Mouse (Mus musculus): ENCODE measurements around the gene Chchd1. TPM values are rescaled to one million over a fixed set of nuclear protein-coding genes. Genes with fewer than 3 reads are reported as not detected.
A peak's percentile ranks its signal among the peaks of the same experiment; 100 is the strongest.

Chchd1 gene
- polyA plus RNA-seq, 1 experiment, result 177 TPM

DNA sequence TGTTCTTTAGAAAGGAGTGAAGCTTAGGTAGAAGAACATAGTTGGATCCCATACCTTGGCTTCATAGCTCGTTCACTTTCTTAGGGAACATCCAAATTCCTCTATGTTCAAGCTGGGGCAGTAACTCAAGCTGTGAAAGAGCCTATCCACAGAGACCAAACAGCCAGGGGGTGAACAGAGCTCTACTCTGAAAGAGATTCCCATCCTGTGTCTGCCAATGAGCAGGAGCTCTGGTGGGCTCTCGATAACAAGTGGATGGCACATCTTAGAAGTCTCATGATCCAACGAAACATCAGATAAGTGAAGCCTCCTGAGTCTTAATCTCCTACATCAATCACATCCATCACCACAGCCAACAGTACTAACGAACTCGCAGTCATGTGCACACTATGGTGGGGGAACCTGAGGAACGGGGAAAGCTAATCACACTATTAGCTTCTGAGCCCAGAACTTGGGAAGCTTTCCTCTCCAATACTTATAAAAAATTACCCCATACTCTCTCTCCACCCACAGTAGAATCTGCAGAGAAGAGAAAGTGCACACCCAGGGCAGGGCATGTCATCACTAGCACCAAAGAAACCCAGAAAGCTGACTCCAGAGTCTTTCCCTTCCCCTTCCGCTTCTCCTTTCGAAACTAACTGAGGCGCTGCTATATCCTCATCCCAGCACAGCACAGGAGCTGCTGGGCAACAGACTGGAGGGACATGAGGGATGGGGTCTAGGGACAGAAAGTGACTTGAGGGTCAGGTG, 28.2 kb downstream of the Chchd1 start:
- peaks cover 14% of the 10 kb centered on the region for H3K79me2 ChIP-seq (ENCODE audit: control insufficient read depth, insufficient read depth)
- peaks cover 4% of the 10 kb centered on the region for H3K79me3 ChIP-seq (ENCODE audit: low read depth)
- no peaks in the 10 kb centered on the region for H3K27me3 ChIP-seq (ENCODE audit: control insufficient read depth, insufficient read depth, insufficient read length)
- H3K4me3 ChIP-seq (ENCODE audit: insufficient read depth, poor library complexity, severe bottlenecking), result no peak overlapping the region
- H3K36me3 ChIP-seq (ENCODE audit: control insufficient read depth, insufficient read depth), result peaks cover 50% of the 10 kb centered on the region
- H3ac ChIP-seq (ENCODE audit: control insufficient read depth, insufficient read length, low read depth), result no peak overlapping the region
- no peak for TF ChIP-seq MAX (IDR thresholded peaks at IDR 0.05)
- no peak for TF ChIP-seq USF1 (IDR thresholded peaks at IDR 0.05; ENCODE audit: low read depth)
- TF ChIP-seq FOSL1 (IDR thresholded peaks at IDR 0.05; ENCODE audit: insufficient read depth, low read length, poor library complexity, severe bottlenecking), result no peak
- no peak for TF ChIP-seq CTCF (IDR thresholded peaks at IDR 0.05; ENCODE audit: control insufficient read depth, insufficient read depth, insufficient read length)
- TF ChIP-seq CEBPB (IDR thresholded peaks at IDR 0.05; ENCODE audit: low read depth), result no peak
- TF ChIP-seq MYOD1 (IDR thresholded peaks at IDR 0.05; ENCODE audit: control insufficient read depth, insufficient read length, low read depth), result no peak
- no peak for TF ChIP-seq MYOG (IDR thresholded peaks at IDR 0.05; ENCODE audit: control insufficient read depth, extremely low read depth, insufficient read length)

DNA sequence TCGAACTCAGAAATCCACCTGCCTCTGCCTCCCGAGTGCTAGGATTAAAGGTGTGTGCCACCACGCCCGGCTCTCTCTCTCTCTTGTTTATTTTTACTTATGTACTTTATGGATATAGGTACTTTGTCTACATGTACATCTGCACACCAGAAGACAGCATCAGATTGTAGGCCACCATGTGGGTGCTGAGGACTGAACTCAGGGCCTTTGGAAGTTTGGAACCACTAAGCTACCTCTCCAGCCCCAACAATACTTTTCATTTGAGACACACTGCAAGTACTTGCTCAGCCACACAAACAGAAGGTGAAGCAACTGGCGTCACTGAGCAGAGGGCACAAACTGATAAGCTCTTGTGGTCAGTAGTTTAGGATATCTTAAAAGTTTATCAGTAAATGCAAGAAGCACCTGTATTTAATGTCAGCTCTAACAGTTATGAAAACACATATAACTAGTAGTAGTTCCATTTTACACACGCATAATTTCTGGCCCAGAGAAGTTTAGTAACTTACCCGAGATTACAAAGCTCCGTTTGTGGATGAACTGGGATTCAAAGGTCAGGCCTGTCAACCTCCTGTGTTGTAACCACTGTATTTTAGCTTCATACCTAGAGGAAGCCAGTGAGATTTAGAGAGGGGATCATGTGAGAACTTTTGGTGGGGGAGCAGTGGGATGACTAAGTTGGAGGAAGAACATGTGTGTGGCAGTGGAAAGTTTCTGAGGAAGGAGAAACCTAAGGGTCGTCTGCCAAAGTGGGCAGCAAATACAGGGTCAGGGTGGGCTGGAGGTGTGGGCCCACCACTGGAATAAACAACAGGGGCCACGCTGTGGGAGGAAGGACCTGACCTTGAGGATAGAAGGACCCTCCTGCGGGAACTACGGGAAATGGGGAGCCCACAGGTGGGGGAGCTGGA, 30.5 kb downstream of the Chchd1 start:
- Histone ChIP-seq H3K36me3 (ENCODE audit: control insufficient read depth, insufficient read depth) (peaks cover 52% of the 10 kb centered on the region), H3K79me2 (ENCODE audit: control insufficient read depth, insufficient read depth) (peaks cover 14% of the 10 kb centered on the region), H3K4me3 (ENCODE audit: insufficient read depth, poor library complexity, severe bottlenecking) (peak overlapping the region; percentile 86), H3ac (ENCODE audit: control insufficient read depth, insufficient read length, low read depth) (peak overlapping the region; percentile 78), H3K27me3 (ENCODE audit: control insufficient read depth, insufficient read depth, insufficient read length) (no peaks in the 10 kb centered on the region), H3K79me3 (ENCODE audit: low read depth) (peaks cover 4% of the 10 kb centered on the region)
- TF ChIP-seq MYOD1 (IDR thresholded peaks at IDR 0.05; ENCODE audit: control insufficient read depth, insufficient read length, low read depth) (no peak), CTCF (IDR thresholded peaks at IDR 0.05; ENCODE audit: control insufficient read depth, insufficient read depth, insufficient read length) (no peak), MYOG (IDR thresholded peaks at IDR 0.05; ENCODE audit: control insufficient read depth, extremely low read depth, insufficient read length) (no peak), USF1 (IDR thresholded peaks at IDR 0.05; ENCODE audit: low read depth) (no peak)

DNA sequence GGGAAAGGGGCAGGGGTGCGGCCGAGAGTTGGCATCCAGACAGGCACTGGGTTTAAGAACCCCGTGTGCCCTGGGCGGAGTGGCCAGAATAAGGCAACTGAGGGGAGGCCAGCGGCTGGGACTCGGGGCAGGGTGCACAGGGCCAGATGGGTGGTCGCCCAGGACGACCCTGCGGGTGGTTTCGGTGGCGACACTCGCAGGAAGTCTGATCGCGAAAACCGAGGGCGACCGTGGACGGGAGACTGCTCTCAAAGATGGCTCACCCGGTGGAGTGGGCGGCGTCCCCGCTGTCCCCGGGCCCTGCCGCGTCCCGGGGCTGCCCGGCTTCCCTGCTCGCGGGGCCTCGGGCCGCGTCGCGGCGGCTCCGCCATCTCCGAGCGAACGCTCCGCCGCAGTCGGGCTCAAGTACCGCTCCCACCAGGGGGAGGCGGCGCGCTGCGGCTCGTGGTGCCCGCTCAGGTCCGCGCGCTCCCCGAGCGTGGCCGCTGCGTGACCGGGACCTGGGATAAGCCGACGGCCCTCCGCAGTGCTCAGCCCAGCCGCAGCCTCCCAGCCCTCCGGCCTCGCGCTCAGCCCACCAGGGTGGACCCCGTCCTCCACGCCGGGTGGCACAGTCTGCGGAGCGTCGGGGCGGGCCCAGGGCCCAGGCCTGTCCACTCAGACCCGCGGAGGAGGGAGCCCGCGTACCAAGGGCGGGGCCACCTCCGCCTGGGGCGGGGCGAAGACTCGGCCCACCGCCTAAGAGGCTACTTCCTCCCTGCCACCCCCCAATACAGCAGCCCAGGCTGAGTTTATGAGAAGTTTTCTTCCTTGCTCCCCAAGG, 31.4 kb downstream of the Chchd1 start, which contains the start of gene Ndst2:
Gene Ndst2, minus strand, starts transcription at position 611 of the 823 bp plus-strand sequence.
- Histone ChIP-seq H3ac (ENCODE audit: control insufficient read depth, insufficient read length, low read depth) (peak within 1 kb of the TSS; percentile 78), H3K36me3 (ENCODE audit: control insufficient read depth, insufficient read depth) (peaks cover 52% of the 10 kb centered on the region), H3K4me3 (ENCODE audit: insufficient read depth, poor library complexity, severe bottlenecking) (peak within 1 kb of the TSS; percentile 86), H3K79me2 (ENCODE audit: control insufficient read depth, insufficient read depth) (peaks cover 14% of the 10 kb centered on the region), H3K27me3 (ENCODE audit: control insufficient read depth, insufficient read depth, insufficient read length) (no peaks in the 10 kb centered on the region), H3K79me3 (ENCODE audit: low read depth) (peaks cover 4% of the 10 kb centered on the region)
- TF ChIP-seq FOSL1 (IDR thresholded peaks at IDR 0.05; ENCODE audit: insufficient read depth, low read length, poor library complexity, severe bottlenecking), result no peak
- TF ChIP-seq MAX (IDR thresholded peaks at IDR 0.05), result peak; percentile 17
- no peak for TF ChIP-seq USF1 (IDR thresholded peaks at IDR 0.05; ENCODE audit: low read depth)
- TF ChIP-seq MYOG (IDR thresholded peaks at IDR 0.05; ENCODE audit: control insufficient read depth, extremely low read depth, insufficient read length), result no peak
- no peak for TF ChIP-seq CTCF (IDR thresholded peaks at IDR 0.05; ENCODE audit: control insufficient read depth, insufficient read depth, insufficient read length)

DNA sequence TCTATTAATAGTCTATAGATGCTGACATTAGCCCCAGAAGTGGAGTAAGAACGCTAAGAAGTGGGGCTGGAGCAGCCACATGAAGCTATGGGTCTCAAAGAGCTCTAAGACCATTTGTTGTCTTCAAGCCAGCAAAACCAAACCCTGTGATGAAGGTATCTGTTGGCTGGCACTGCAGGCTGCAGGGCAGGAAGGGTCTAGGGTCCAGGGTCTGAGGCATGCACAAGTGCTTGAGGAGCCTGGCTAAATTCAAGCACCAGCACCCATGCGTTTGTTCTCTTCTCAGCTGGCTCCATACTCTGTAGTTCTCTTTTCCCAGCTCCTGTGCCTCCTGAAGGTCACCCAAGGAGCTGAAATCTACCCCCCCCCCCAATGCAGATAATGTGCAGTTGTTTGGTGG, 32.2 kb downstream of the Chchd1 start:
- Histone ChIP-seq H3K79me3 (ENCODE audit: low read depth) (peaks cover 4% of the 10 kb centered on the region), H3K4me3 (ENCODE audit: insufficient read depth, poor library complexity, severe bottlenecking) (no peak overlapping the region), H3K79me2 (ENCODE audit: control insufficient read depth, insufficient read depth) (peaks cover 14% of the 10 kb centered on the region), H3K27me3 (ENCODE audit: control insufficient read depth, insufficient read depth, insufficient read length) (no peaks in the 10 kb centered on the region), H3ac (ENCODE audit: control insufficient read depth, insufficient read length, low read depth) (no peak overlapping the region), H3K36me3 (ENCODE audit: control insufficient read depth, insufficient read depth) (peaks cover 50% of the 10 kb centered on the region)
- TF ChIP-seq CTCF (IDR thresholded peaks at IDR 0.05; ENCODE audit: control insufficient read depth, insufficient read depth, insufficient read length), result no peak
- TF ChIP-seq MYOD1 (IDR thresholded peaks at IDR 0.05; ENCODE audit: control insufficient read depth, insufficient read length, low read depth), result no peak
- TF ChIP-seq FOSL1 (IDR thresholded peaks at IDR 0.05; ENCODE audit: insufficient read depth, low read length, poor library complexity, severe bottlenecking), result no peak
- TF ChIP-seq USF1 (IDR thresholded peaks at IDR 0.05; ENCODE audit: low read depth), result no peak
- no peak for TF ChIP-seq MYOG (IDR thresholded peaks at IDR 0.05; ENCODE audit: control insufficient read depth, extremely low read depth, insufficient read length)
- no peak for TF ChIP-seq MAX (IDR thresholded peaks at IDR 0.05)
- no peak for TF ChIP-seq CEBPB (IDR thresholded peaks at IDR 0.05; ENCODE audit: low read depth)

DNA sequence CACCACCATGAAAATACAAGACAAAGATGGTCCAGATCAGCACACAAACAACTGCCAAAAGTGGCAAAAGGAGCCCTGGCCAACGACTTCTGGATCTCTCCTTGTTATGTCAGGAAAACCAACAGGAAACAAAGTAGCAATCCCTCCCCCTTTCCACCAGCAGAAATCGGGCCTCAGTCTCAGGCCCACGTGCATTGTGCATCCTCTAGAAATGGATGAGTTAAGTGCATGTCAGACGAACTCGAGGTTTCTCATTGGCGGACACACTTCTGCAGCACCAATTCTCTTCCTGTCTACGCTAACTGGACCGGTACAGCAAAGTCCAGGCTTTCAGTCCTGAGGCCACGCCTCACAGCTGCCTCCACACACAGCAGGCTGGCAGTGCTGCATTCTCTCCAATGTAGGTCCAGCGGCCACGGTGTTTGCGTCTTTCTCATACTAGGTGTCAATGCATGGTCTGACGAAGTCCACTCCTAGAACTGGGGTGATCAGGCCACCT, 33.1 kb downstream of the Chchd1 start:
- Histone ChIP-seq H3K4me3 (ENCODE audit: insufficient read depth, poor library complexity, severe bottlenecking) (no peak overlapping the region), H3K79me3 (ENCODE audit: low read depth) (peaks cover 4% of the 10 kb centered on the region), H3K36me3 (ENCODE audit: control insufficient read depth, insufficient read depth) (peaks cover 56% of the 10 kb centered on the region), H3ac (ENCODE audit: control insufficient read depth, insufficient read length, low read depth) (no peak overlapping the region), H3K79me2 (ENCODE audit: control insufficient read depth, insufficient read depth) (peaks cover 14% of the 10 kb centered on the region), H3K27me3 (ENCODE audit: control insufficient read depth, insufficient read depth, insufficient read length) (no peaks in the 10 kb centered on the region)
- no peak for TF ChIP-seq MAX (IDR thresholded peaks at IDR 0.05)
- no peak for TF ChIP-seq MYOG (IDR thresholded peaks at IDR 0.05; ENCODE audit: control insufficient read depth, extremely low read depth, insufficient read length)
- no peak for TF ChIP-seq FOSL1 (IDR thresholded peaks at IDR 0.05; ENCODE audit: insufficient read depth, low read length, poor library complexity, severe bottlenecking)
- TF ChIP-seq USF1 (IDR thresholded peaks at IDR 0.05; ENCODE audit: low read depth), result no peak
